Mouse (Mus musculus) kidney, adult 2 months (tissue): ENCODE measurements at regions not wholly inside any gene's neighbourhood (a gene's known extent, or its start where the extent isn't known, plus 50 kb on each side); places are given as distances from the start of the nearest gene placed in this dataset.

Source experiments
- CTCF ChIP-seq: fragments of 200-500 bp; conservative IDR thresholded peaks from 2 replicates; pipeline ENCODE4 v1.5.1; 2011; ENCODE audit warnings: low read depth, mild to moderate bottlenecking, control low read depth, low read length, moderate library complexity, mixed read lengths; ENCODE audit not compliant: insufficient read depth, insufficient read length
- POLR2A ChIP-seq: fragments of 200-500 bp; IDR thresholded peaks from one replicate; pipeline ENCODE4 v1.6.1; 2011; ENCODE audit warnings: low read depth, low read length, control low read depth

DNA sequence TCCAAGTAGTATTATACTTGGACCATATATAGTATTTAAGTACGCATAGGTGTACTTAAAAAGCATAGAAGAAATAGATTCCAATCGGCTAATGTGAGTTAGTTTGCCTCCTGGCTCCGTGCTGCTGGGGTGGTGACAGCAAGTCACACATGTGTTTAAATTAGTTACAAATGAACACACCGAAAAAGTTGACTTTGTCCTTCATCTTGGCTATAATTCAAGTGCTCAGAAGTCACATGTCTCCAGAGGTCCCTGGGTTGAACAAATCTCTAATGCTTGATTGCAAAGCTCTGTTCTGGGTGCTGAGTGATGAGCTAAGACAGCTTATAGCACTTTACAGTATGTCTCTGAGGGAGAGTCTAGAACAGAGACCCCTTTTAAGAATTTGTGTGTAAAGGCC, 121.7 kb downstream of the Ndfip2 start:
- TF ChIP-seq POLR2A (no peak), CTCF (no peak)
